Mouse (Mus musculus) cerebellum, adult 18-20 months (tissue): Measurements from ENCODE around the gene Paqr5.

ENCODE experiments used
- DNase-seq, 2 experiments: peaks; one replicate each; pipeline ENCODE4 v3.0.0; 2021

Gene Paqr5

DNA sequence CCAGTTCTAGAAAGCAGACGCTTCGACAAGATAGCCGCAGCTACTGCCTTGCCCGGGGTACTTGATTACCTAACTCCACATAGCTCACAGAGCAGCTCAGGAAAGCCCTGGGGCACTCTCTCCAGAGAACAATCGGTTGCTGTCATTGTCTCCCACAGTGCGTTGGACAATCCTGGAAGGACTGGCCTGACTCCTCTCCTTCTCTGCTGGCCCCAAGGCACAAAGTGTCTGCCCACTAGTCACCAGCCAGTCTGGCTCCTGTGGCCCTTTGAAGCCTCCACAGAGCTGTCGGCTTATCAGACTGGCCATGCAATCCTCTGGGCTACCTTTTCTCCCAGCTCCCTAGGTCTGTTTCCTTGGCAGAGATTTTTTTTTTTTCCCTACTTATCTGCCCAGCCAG lies 74.4 kb downstream of the Paqr5 start:
- DNase-seq: no peak

DNA sequence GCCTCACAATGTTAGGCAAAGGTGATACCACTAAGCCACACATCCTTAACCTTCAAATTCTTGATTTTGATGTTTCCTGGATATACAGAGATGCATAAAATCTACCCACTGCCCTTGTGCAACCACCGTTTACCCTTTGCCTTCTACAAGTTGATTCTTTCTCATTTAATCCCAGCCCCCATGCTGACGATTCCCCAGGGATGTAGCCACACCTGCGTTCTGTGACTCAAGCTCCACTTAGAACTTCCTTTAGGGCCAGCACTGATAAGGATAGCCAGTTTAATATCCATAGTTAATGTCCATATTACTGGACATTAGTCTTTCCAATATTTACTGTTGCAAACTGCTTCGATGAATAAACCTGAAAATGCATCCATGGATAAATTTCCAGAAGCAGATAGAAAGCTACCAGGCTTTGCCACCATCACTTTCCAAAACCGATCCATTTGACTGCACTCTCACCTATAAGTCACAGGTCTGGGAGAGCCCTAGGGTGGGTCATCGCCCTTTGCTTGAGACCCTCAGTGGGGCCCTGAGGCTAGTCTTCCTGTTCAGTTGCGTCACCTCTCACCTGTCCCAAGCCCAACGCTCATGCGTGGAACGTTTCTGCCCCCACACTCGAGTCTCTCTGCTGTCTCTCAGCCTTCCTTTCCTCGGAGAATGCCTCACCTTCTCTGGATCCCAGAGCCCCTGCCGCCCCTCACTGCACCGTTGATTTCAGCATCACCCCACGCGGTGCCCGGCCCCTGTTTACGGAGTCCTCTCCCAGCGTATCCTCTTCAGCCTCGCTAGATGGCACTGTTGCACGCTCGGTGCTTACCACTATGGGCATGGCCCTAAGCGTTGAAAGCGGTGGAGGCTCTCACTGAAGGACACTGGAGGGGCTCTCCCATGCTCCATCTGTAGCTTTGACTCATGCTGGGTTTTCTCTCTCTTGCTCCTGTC lies 79.0 kb downstream of the Paqr5 start:
- DNase-seq: peak; percentile 74 to 81

DNA sequence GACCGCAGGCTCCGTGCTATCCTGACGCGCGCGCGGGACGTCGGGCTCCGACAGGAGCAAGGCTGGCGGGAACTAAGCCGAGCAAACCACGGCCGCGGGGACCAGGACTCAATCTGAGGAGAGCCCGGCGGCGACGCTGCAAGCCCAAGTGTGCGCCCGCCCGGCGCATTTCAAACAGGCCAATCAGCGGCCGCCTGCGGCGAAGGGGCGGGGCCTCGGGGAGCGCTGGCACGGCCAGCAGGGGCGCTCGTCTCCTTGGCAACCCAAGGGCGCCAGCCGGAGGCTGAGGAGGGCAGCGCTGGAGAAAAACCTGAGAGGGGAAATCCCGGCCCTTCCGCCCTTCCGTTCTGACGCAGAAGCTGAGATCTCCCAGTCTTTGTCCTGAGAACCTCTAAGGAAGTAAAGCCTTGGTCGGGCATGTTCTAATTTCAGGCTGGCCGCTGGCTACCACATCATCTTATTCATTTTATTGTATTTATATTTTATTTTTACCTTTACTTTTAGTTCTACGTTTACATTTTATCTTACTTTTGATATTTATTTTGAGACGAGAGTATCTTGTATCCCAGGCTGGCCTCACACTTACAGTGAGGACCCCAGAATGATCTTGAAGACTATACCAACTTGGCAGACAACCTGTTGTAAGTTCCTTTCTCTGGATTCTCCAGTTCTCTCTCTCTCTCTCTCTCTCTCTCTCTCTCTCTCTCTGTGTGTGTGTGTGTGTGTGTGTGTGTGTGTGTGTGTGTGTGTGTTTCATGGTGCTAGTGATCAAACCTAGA lies 79.8 kb downstream of the Paqr5 start, which contains the start of gene Kif23:
TSS of gene Kif23 (minus strand) at position 152 of the 779 bp plus-strand sequence.
- peak; percentile 90 to 98 for DNase-seq

DNA sequence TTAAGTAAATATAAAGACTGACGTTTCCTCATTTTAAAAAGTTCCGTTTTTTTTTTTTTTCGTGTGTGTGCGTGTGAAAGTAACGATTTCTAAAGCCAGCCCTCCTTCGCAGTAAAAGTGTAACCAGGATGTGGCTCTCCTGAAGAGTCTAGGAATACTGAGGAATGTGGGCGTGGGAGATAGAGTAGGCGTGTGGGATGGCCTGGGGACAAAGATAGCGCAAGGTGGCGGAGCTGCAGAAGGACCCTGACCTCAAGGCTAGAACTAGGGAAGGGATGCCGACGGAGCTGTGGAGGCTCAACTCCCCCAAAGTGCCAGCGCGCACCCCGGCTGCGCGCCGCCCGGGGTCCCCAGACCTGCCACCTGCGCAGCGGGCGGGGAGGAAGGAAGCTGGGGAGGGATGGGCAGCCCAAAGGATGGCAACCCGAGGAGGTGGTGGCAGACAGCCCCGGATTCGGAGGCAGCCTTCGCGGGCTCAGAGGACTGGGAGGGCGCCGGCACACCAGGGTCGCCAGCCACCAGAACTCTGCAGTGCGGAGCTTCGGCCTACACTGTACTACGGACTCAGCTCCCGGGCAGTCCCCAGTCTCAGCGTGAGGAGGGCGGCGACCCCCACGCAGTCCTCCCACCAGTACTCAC lies 80.6 kb downstream of the Paqr5 start:
- no peak for DNase-seq

DNA sequence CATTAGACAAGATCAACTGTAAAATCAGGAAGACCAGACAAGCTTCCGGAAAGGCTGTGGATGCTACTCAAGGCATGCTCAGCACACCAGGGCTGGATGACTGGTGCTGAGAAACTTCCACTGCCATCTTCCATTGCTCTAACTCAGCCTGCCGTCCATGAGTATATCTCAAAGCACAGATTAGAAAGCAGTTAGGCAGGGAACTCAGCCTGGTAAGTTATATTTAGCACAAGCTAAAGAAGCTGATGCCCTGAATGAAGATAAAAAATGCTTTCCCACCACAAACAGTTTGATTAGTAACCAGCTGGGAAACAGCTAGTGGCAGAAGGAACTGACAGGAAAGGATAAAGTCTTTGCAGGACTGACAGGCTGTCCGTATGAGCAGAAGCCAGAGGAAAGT lies 85.6 kb downstream of the Paqr5 start:
- DNase-seq: no peak

DNA sequence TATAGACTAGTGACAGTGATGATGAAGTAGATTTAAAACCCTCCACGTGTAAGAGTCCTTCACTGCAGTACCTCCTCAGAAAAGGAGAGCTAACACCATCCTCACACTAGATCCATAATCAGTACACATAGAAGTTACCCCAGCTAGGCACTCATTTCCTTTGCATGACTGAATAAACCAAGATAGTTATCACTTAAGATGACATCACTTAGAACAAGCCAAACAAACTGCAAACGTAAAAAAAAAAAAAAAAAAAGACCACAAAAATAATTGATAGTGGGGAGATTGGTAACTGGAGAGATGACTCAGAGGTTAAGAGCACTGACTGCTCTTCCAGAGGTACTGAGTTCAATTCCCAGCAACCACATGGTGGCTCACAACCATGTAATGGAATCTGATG lies 93.3 kb downstream of the Paqr5 start:
- no peak for DNase-seq

DNA sequence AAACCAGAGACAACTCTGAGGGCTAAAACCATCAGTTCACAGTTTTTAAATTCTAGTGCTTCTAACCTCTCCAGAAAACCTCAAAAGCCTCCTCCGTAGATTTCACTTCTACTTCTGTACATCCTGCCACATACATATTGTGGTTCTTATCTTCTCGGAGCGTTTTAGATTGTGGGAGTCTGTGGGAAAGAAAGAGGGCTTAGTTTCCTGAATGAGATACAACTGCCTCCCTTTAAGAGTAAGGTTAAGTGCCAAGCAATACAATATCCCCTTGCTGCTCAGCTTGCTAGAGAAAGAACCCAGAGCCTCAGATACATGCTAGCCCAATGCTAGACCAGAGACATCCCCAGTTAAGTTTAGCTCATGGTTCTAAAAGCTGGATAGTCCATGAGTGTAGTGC lies 94.6 kb downstream of the Paqr5 start:
- DNase-seq: no peak

DNA sequence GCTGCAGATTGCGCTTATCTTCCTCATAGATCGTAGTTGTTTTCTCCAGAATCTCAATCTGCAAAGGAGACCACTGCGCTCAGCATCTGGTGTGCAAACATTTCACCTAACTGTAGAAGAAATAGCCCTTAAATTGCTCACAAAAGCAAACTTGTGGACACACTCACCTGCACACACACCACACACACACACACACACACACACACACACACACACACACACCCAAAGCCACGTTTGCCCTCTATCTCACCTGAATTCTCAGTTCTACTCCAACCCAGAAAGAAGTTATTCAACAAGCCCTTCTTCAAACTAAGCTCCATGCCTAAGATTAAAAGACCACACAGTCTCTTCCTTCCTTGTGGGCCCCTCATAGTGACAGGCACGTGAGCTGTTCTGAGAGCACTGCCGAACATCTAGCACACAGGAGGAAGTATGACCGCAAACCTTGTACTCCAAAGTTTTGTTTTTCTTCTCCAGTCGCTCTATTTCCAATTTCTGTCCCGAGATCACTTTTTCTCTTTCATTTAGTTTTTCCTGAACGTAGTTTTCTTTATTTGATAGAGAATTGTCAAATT lies 101.5 kb downstream of the Paqr5 start:
- DNase-seq: no peak

DNA sequence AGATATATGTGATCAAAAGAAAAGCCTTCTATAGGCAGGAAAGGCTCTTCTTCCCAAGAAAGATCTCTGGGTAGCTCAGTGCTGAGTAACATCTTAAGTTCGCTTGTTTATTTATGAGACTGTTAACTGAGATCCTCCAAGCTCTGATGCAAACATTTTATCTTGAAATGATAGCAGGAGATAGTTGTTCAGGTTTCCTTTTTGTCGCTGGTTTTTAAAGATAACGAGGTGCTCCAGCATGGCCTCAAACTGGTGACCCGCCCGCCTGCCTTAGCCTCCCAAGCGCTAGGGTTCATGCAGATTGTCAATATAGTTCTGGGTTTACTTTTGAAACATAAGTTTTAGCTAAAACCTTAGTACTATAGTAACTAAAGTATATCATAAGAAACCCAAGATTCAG lies 106.3 kb downstream of the Paqr5 start:
- DNase-seq: no peak

DNA sequence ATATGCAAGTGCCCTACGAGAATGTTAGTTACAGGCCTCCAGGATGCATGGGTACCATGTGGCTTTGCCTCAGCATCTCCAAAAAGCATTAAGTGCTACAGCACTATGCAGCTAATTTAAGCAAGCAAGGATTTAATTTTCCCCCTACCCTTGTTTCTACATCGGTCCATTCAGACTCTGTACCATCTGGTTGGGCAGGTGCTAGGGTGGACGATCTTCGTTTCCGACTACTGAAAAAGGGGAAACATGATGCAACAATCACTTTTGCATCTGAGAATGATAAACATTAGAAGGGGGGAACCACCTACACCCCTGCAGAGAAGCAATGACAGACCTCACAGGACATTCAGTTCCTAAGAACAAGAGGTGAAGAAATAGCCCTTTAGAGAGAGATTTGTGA lies 107.2 kb downstream of the Paqr5 start:
- DNase-seq: no peak

DNA sequence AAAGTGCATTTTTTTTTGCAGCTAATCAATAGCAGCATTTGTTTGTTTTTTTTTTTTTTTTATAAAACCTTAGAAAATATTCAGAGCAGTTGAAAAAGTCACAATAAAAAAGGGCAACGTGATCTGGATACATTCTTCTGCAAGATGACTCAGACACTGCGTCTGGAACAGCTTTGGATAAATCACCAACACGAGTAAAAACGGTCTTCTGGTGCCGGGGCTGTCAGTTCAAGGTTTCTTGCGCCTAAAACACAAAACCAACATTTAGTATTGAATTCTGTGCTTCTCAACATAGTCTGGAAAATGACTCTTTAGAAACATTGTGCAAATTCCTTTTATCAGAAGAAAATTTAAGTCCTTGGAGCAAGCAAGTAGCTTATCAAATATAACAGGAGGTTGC lies 109.2 kb downstream of the Paqr5 start:
- DNase-seq: no peak

DNA sequence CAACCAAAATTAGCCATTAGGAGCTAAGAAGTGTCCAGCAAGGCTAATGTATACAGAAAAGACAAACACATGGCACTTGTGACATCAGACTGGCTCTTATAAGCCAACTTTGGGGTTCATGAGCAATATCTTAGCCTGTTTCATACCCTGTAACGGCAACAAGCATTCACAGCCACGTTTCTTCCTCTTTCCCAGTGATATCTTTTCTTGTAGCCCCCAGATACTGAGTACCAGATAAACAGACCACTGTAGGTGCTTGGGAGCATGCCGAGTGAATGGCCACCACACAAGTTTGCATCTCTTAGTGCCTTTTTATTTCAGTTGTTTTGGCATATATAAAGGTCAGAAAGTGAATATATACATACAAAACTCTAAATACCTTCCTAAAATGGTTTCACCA lies 109.7 kb downstream of the Paqr5 start:
- DNase-seq: no peak

DNA sequence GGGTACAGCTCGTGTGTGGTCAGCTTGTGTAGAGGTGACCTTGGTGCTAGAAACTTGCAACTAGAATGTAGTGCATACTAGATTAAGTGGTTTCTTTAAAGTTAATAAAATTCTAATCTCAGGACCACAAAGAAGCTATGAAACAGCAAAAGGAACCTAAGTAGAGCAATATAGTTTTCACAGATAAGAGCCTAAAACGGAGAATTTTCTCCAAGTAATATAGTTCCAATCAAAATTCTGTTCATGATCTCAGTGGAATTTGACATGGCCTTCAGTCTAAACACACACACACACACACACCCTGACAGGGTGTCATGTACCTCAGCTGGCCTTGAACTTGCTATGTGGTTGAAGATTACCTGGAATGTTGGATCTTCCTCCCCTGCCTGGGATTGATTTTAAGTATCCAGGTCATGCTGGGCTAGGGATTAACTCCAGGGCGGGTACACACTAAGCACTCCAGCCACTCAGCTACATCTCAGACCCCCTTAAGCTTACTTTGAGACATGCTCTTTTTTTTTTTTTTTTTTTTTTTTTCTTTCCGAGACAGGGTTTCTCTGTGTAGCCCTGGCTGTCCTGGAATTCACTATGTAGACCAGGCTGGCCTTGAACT lies 111.2 kb downstream of the Paqr5 start:
- no peak for DNase-seq

DNA sequence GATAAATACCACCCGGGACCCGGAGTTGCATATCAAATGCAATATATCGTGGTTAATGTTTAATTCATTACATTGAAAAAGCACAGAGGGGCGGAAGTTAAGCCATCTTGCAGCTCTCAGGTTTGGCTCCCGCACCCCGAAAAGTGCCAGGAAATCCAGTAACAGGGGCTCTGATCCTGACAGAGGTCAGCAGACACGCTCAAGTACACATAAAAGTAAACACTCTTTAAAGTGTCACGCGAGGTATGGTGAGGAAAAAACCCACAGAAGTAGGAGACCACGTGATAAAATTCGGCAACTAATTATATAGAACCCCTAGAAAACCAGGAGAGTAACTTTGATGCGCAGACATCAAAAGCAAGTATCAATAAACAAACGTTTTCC lies 111.7 kb downstream of the Paqr5 start:
- no peak for DNase-seq

DNA sequence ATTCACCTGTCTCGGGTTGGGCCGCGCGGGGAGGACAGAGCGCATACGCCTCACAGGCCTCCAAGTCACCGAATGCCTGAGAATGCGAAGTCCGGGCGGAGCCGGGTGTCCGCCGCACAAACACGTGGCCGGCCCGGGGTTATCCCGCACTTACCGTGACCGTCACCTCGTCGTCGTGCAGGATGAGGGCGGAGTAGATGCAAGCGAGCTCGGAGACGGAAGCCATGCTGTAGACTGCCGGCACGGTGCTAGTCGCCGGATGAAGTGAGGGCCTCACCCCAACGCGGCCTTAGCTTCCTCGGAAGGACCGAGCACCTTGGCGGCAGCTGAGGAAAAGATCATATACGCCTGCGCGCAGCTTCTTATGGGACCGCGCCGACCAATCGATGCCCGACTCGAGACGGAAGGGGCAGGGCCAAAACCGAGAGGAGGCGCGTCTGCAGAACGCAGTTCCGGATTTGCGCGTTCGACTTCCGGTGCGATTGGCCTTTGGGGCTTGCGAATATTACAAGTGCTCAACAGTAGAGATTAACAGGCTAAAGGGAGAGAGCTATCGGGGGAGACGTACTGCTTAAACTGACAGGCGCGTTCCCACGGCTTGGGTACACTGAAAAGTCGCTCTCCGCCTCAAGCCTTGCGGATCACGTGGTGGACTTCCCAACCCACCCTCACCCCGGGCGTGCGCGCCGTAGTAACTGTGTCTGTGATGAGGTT lies 112.3 kb downstream of the Paqr5 start, which contains the start of gene Rplp1:
TSS of gene Rplp1 (minus strand) at position 340 of the 714 bp plus-strand sequence.
- DNase-seq: peak; percentile 96 to 98

DNA sequence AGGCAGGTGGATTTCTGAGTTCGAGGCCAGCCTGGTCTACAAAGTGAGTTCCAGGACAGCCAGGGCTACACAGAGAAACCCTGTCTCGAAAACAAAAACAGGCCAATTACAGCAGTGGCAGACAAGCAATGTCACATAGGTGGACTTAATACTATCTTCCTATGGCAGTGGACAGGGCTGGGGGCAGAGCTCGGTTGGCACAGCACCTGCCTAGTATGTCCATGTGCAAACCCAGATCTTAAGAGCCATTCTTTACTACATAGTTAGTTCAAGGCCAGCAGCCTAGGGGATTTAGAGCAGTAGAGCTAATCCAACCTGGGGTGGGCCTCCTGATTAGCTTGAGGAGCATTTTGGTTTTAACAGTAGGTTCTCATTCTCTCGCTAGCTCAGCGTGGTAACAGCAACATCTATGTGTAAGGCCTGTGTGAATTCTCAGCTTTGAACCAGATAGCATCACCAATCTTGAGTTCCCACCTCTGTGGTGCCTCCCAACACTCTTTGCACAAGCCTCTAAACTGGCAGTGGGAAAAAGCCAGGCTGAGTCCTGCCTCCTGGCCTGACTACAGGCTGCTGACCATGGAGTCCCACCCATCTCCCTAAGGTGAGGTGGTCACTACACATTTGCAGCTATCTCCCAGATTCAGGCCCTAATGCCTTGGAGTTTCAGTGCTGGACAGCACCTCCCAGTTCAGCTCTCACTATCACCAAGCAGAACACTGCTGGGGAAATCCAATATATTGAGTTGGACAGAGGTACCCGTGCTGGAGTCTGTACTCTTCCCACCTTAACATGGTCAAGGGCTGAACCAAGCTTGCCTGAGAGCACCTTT lies 115.1 kb downstream of the Paqr5 start:
- no peak for DNase-seq

DNA sequence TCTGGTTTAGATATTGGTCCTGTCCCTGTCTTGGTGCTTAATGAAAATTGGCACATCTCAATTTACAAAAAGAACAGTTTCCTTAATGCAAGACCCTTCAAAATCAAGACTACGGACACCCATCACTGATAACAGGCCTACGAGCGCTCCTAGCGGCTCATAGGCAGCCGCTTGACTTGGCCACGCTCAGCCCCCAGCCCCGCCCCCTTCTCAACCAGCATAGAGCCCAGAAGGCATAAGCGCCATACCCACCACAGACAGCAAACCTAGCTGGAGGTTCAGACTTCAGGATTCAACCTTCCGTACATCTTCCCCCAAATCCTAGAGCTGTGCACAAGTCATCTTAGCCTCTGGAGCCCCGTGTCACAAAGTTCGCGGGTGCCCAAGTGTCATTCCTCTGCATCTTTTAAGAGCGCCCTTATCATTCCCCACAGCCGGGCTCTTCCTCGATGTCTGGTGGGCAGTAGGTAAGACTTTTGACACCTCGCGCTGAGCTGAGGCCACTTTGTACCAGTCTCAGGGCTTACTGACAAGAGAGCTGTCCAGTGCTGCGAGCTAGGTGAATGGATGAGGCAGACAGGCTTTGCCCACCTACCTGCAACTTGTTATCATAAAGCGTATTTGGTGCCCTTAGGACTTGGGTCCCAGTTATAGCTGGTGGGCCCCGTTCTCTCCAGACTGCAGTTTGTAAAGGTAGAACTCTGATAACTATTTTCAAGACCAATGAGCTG lies 116.0 kb downstream of the Paqr5 start:
- DNase-seq: no peak

DNA sequence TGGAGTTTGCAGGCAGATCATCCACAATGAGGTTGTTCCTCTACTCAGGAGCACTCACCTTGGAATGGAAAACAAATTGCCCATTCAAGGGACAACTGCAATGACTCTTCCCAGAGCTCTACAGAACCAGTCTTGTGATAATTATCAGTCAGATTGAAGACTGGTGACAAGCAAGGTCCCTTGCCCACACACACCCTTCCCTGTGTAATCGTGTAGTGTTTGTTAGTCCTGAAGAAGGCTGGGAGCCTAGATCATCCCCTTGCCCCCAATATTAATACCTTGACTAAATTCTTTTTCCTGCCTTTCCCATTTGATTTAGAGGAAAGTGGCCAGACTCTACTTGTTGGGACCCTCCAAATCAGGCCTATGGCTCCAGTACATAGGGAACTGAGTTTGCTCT lies 117.0 kb downstream of the Paqr5 start:
- no peak for DNase-seq

DNA sequence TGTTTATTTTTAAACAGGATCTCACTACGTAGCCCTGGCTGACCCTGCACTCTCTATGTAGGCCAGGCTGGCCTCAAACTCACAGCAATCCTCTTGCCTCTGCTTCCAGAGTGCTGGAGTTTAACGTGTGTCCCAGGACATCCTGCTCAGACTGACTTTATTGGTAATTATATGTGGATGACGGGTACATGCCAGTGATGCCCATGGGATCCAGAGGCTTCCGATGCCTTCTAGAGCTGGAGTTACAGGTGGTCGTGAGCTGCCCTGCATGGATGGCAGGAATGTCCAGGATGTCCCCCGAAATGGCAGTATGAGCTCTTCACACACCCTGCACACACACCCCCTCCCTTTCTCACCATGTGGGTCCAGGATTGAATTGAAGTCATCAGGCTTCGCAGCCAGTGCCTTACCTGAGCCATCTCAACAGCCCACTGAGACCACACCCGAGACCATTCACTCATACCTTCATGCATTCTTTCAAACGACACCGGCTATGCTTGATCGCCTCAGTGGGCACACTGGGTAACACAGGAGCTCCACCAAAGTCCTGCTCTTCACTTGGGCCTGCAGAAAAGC lies 117.7 kb downstream of the Paqr5 start:
- DNase-seq: no peak

DNA sequence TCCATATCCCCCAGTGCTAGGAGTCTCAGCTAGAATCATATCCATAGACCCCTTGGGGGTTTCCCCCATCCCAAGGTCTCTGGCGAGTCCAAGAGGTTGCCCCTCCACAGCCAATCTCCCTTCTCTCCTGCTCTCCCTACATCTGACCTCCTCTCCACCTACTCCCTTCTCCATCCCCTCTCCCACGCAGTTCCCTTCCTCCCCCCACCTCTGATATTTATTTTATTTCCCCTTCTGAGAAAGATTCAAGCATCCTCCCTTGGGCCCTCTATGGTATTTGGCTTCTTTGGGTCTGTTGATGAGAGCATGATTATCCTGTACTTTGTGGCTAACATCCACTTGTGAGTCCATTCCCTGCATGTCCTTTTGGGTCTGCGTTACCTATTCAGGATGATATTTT lies 118.3 kb downstream of the Paqr5 start:
- DNase-seq: no peak
